Mouse (Mus musculus): Measurements from ENCODE around the gene Ang6. TPM values are rescaled to one million over a fixed set of nuclear protein-coding genes. Genes with fewer than 3 reads are reported as not detected.
"Not testable (repeated sequence)": the region's sequence is repeated elsewhere in the genome, so short reads cannot be mapped to it uniquely, and the experiment has no call there.

The Ang6 gene
- not detected in 2 replicates for polyA plus RNA-seq (2015; fragmentation: Nextera tagmentation; extraction: Ambion mirVana)

DNA sequence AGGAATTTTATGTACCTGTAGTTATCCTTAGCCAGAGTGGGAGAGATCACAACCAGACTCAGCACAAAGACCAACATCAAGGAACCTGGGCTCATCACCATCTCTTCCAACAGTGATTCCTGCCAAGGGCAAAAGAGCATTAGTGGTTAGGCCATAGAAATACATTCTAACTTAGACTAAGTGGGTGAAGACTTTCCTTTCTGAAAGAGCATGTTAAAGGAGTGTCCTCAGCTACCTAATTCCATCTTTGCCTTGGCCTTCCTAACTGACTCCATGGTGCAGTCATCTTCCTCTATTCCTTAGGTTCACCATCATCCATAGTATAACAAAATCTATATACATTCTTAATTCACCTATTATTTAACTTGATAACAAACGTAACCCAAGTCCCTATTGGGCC lies at the start of gene Ang6:
Gene Ang6, minus strand, starts transcription at position 101 of the 400 bp plus-strand sequence.
- WGBS = 64% methylated on average over 1 of the region's 1 CpGs

DNA sequence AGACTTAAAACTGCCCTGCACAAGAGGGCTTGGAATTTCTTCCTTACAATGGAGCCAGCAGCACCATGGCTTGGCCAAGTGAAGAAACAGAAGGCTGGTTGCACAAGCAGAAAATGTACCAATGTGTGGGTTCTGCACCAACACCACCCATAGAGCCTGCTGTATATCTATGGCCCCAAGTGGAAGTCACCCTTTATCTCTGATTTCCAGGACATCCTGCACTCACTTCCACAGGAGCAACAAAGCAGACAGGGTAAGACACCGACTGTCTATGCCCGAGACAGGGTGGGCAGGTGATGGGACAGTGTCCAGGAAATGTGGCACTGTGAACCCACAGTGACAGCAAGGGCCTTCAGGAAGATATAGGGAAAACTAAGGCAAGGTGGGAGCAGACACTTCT lies 44.5 kb upstream of the Ang6 start:
- not testable (repeated sequence) for H3K4me2 ChIP-seq (replicated peaks; ENCODE audit: low read depth); H3K4me3 ChIP-seq (ENCODE audit: low read depth, low read length); H3K27me3 ChIP-seq (replicated peaks; ENCODE audit: control insufficient read depth, insufficient read depth, low read length); H3K36me3 ChIP-seq (ENCODE audit: control insufficient read depth, insufficient read depth); H3K4me1 ChIP-seq (replicated peaks; ENCODE audit: control insufficient read depth, insufficient read depth, low read length); H3K9ac ChIP-seq (ENCODE audit: low read depth, low read length); ATAC-seq; H3K27ac ChIP-seq (ENCODE audit: low read depth, low read length); H3K9me3 ChIP-seq (ENCODE audit: control insufficient read depth)
- 76% methylated on average over 2 of the region's 2 CpGs for WGBS

More for the DNA sequence above, at the start of gene Ang6:
- no peak for TF ChIP-seq CTCF (IDR thresholded peaks at IDR 0.05; ENCODE audit: low read depth)
- Histone ChIP-seq H3K36me3 (ENCODE audit: control insufficient read depth, insufficient read depth) (no peaks in the 10 kb centered on the region), H3K4me2 (replicated peaks; ENCODE audit: low read depth) (no peak within 1 kb of the TSS), H3K9ac (ENCODE audit: low read depth, low read length) (no peak within 1 kb of the TSS), H3K4me1 (replicated peaks; ENCODE audit: control insufficient read depth, insufficient read depth, low read length) (no peaks in the 10 kb centered on the region), H3K27me3 (replicated peaks; ENCODE audit: control insufficient read depth, insufficient read depth, low read length) (no peaks in the 10 kb centered on the region), H3K27ac (ENCODE audit: low read depth, low read length) (no peak within 1 kb of the TSS), H3K9me3 (ENCODE audit: control insufficient read depth) (no peaks in the 10 kb centered on the region), H3K4me3 (ENCODE audit: low read depth, low read length) (no peak within 1 kb of the TSS)
- no peak for ATAC-seq

DNA sequence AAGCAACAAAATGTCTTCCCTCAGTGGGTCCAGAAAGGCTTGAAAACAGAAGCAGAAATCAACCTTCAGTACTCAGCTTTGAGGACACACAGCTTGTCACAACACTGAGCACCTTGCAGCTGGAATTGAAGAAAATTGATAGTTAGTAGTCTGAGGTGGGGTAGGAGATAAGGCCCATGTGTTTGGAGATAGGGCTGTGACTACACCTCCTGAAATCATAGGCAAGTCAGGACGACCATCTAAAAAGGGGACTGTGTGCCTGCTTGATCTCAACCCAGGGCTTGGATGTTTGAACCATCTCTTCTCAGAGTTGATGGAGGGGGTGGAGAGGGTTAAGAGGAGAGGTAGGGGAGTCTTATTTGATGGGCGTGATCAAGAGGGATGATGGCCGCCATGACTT lies 29.8 kb upstream of the Ang6 start:
- H3K4me3 ChIP-seq (ENCODE audit: low read depth, low read length); H3K27ac ChIP-seq (ENCODE audit: low read depth, low read length); H3K9ac ChIP-seq (ENCODE audit: low read depth, low read length); H3K9me3 ChIP-seq (ENCODE audit: control insufficient read depth); H3K27me3 ChIP-seq (replicated peaks; ENCODE audit: control insufficient read depth, insufficient read depth, low read length); H3K4me1 ChIP-seq (replicated peaks; ENCODE audit: control insufficient read depth, insufficient read depth, low read length); H3K4me2 ChIP-seq (replicated peaks; ENCODE audit: low read depth); H3K36me3 ChIP-seq (ENCODE audit: control insufficient read depth, insufficient read depth); ATAC-seq: not testable (repeated sequence)
- 61% methylated on average over 1 of the region's 3 CpGs for WGBS

DNA sequence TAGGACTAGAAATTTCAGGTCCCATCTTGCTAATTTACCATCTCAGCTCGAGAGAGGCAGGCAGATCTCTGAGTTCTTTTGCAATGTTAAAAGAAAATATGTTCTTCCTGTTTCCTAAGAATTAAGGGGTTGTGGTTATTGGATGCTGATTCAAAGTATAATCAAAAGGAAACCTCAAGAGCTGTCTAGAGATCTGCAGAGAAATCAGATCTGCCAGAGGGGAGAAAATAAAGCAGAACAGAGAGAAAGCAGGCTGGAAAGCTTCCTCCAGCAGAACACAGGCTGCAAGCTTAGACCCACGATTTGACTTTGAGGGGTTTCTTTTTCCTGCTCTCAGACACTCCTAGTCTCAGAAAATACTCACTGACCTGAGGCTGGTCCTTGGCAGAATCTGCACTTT lies 7.6 kb upstream of the Ang6 start:
- ATAC-seq; H3K27ac ChIP-seq (ENCODE audit: low read depth, low read length); H3K4me1 ChIP-seq (replicated peaks; ENCODE audit: control insufficient read depth, insufficient read depth, low read length); H3K36me3 ChIP-seq (ENCODE audit: control insufficient read depth, insufficient read depth); H3K27me3 ChIP-seq (replicated peaks; ENCODE audit: control insufficient read depth, insufficient read depth, low read length); H3K4me2 ChIP-seq (replicated peaks; ENCODE audit: low read depth); H3K9me3 ChIP-seq (ENCODE audit: control insufficient read depth); H3K9ac ChIP-seq (ENCODE audit: low read depth, low read length); H3K4me3 ChIP-seq (ENCODE audit: low read depth, low read length): not testable (repeated sequence)
- 57% methylated on average over 2 of the region's 2 CpGs for WGBS

DNA sequence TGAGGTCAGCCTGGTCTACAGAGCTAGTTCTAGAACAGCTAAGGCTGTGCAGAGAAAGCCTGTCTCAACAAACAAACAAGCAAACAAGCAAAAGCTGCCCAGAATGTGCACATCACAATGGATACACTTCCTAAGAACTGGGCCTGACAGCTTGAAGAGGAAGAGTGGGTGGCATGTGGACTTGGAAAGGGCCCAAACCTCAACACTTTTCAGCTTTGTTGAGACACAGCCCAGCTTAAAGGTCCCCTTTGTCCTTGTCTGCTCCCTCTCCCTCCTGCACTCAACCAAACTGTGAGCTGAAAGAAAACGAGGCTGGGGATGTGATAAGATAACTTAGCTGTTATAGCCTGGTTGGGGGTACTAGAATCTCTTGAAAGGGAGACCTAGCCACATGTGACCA lies 6.0 kb upstream of the Ang6 start:
- not testable (repeated sequence) for H3K9me3 ChIP-seq (ENCODE audit: control insufficient read depth); H3K4me1 ChIP-seq (replicated peaks; ENCODE audit: control insufficient read depth, insufficient read depth, low read length); H3K27ac ChIP-seq (ENCODE audit: low read depth, low read length); ATAC-seq; H3K9ac ChIP-seq (ENCODE audit: low read depth, low read length); H3K27me3 ChIP-seq (replicated peaks; ENCODE audit: control insufficient read depth, insufficient read depth, low read length); H3K36me3 ChIP-seq (ENCODE audit: control insufficient read depth, insufficient read depth); H3K4me2 ChIP-seq (replicated peaks; ENCODE audit: low read depth); H3K4me3 ChIP-seq (ENCODE audit: low read depth, low read length)
- no CpG with 5 or more reads among the region's 1 CpGs for WGBS

DNA sequence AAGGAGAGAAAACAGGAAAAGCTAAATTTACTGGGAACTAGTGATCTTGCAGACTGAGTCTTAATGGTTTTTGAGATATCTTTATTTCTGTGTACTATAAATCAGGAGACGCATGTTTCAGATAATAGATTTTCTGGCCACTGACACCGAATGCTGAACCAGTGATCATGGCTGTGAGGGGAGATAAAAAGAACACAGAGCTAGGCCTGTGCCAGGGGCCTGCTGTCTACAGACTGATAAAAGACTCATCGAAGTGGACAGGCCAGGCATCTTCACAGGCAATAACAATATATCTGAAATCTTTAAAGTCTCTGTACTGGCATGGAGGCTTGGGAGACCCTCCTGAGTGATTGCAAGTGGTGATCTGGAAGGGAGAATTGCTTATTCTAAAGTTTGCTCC lies 469 bp downstream of the Ang6 start:
- ATAC-seq = no peak
- Histone ChIP-seq H3K9ac (ENCODE audit: low read depth, low read length) (no peak overlapping the region), H3K9me3 (ENCODE audit: control insufficient read depth) (no peaks in the 10 kb centered on the region), H3K36me3 (ENCODE audit: control insufficient read depth, insufficient read depth) (no peaks in the 10 kb centered on the region), H3K4me1 (replicated peaks; ENCODE audit: control insufficient read depth, insufficient read depth, low read length) (no peaks in the 10 kb centered on the region), H3K27me3 (replicated peaks; ENCODE audit: control insufficient read depth, insufficient read depth, low read length) (no peaks in the 10 kb centered on the region), H3K27ac (ENCODE audit: low read depth, low read length) (no peak overlapping the region), H3K4me2 (replicated peaks; ENCODE audit: low read depth) (no peak overlapping the region), H3K4me3 (ENCODE audit: low read depth, low read length) (no peak overlapping the region)
- WGBS = 80% methylated on average over 3 of the region's 3 CpGs
- no peak for TF ChIP-seq CTCF (IDR thresholded peaks at IDR 0.05; ENCODE audit: low read depth)

DNA sequence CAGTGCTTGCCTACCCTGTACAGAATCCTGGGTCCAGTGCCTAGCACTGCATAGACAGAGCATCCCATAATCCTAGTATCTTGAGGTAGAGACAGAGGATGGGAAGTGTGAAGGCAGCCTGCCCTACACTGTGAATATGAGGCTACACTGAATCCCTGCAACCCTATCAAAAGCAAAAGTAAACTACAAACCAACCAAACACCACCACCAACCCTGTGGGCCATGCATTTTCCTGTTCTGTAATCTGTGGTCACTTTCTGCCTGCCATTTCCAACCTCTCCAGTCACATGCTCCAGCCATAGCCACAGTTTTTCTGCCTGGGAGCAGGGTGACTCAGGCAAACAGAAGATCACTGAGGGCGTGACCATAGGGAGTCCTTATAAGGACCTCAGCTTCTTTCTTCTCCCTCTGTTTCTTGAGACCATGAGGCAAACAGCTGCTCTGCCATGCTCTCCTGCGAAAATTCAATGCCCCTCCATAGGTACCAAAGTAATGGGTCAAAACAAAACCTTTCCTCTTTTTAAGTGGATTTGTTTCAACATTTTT lies 3.5 kb downstream of the Ang6 start:
- H3K36me3 ChIP-seq (ENCODE audit: control insufficient read depth, insufficient read depth); H3K27ac ChIP-seq (ENCODE audit: low read depth, low read length); H3K9ac ChIP-seq (ENCODE audit: low read depth, low read length); H3K4me1 ChIP-seq (replicated peaks; ENCODE audit: control insufficient read depth, insufficient read depth, low read length); ATAC-seq; H3K9me3 ChIP-seq (ENCODE audit: control insufficient read depth); H3K4me2 ChIP-seq (replicated peaks; ENCODE audit: low read depth); H3K27me3 ChIP-seq (replicated peaks; ENCODE audit: control insufficient read depth, insufficient read depth, low read length); H3K4me3 ChIP-seq (ENCODE audit: low read depth, low read length): not testable (repeated sequence)
- 70% methylated on average over 2 of the region's 2 CpGs for WGBS
